Mouse (Mus musculus) liver, embryonic 14.5 days (tissue): ENCODE measurements around the gene Clic6. TPM values are rescaled to one million over a fixed set of nuclear protein-coding genes. Genes with fewer than 3 reads are reported as not detected.

Experiments used
- ATAC-seq: fragments of 200-750 bp; cut with Nextera tagmentation; 2 replicates; pipeline ENCODE4 v1.8.0; 2017; ENCODE audit warnings: moderate number of reproducible peaks, mild to moderate bottlenecking, moderate library complexity; ENCODE audit not compliant: insufficient read depth
- DNase-seq, 3 experiments: peaks; one replicate each; pipeline ENCODE4 v3.0.0-alpha.2; 2012 to 2013; ENCODE audit warnings: low read depth in 3 of 3, low spot score in 3 of 3
- H3K27ac ChIP-seq: fragments of 300-500 bp; sonication (generic); 2 replicates; pipeline ENCODE4 v1.5.1; 2014; ENCODE audit warnings: moderate library complexity, mild to moderate bottlenecking, control low read depth, inconsistent platforms
- H3K27me3 ChIP-seq: fragments of 300-500 bp; sonication (generic); 2 replicates; pipeline ENCODE4 v1.6.1; 2014; ENCODE audit warnings: mild to moderate bottlenecking, low read length, moderate library complexity; ENCODE audit not compliant: control insufficient read depth, insufficient read depth
- H3K36me3 ChIP-seq: fragments of 300-500 bp; sonication (generic); replicated peaks from 2 replicates; pipeline ENCODE4 v1.6.1; 2014; ENCODE audit warnings: low read depth; ENCODE audit not compliant: control insufficient read depth, insufficient read depth
- H3K4me1 ChIP-seq, 2 experiments: fragments of 200-500 bp in 1 of 2; fragments of 300-500 bp in 1 of 2; sonication (generic) in 1 of 2; replicated peaks; 2 replicates each; pipeline ENCODE4 v1.6.1; 2012 to 2014; ENCODE audit warnings: antibody characterized with exemption in 1 of 2, inconsistent platforms in 1 of 2, low read length in 1 of 2; ENCODE audit not compliant: control insufficient read depth in 2 of 2, insufficient read depth in 2 of 2
- H3K4me2 ChIP-seq: fragments of 300-500 bp; sonication (generic); 2 replicates; pipeline ENCODE4 v1.6.1; 2014; ENCODE audit warnings: low read depth, mild to moderate bottlenecking, control low read depth, moderate library complexity
- H3K4me3 ChIP-seq, 2 experiments: fragments of 200-500 bp in 1 of 2; fragments of 300-500 bp in 1 of 2; sonication (generic) in 1 of 2; 2 replicates each; pipeline ENCODE4 v1.5.1; 2012 to 2014; ENCODE audit warnings: low read depth in 2 of 2, low read length in 2 of 2, mild to moderate bottlenecking in 2 of 2, control low read depth in 1 of 2, inconsistent platforms in 1 of 2, moderate library complexity in 1 of 2; ENCODE audit not compliant: insufficient read depth in 1 of 2
- H3K9ac ChIP-seq: fragments of 300-500 bp; sonication (generic); replicated peaks from 2 replicates; pipeline ENCODE4 v1.6.1; 2014; ENCODE audit warnings: mild to moderate bottlenecking, control low read depth, moderate library complexity
- H3K9me3 ChIP-seq: fragments of 300-500 bp; sonication (generic); 2 replicates; pipeline ENCODE4 v1.6.1; 2016; ENCODE audit warnings: low read length, mixed read lengths; ENCODE audit not compliant: control insufficient read depth
- CTCF ChIP-seq: IDR thresholded peaks from 2 replicates; pipeline ENCODE4 v1.5.1; 2016; ENCODE audit warnings: antibody characterized with exemption, low read depth, control low read depth
- EP300 ChIP-seq: IDR thresholded peaks from 2 replicates; pipeline ENCODE4 v1.6.1; 2016; ENCODE audit warnings: antibody characterized with exemption, low read depth
- WGBS: fragments of 180-500 bp; shearing (Covaris S2); extraction: QIAGEN DNeasy Blood & Tissue Kit; methylation state at CpG from one replicate; pipeline ENCODE4 v1.1.7; 2014; ENCODE audit not compliant: insufficient replicate concordance; 5-methylcytosine and 5-hydroxymethylcytosine counted together
- polyA plus RNA-seq, 2 experiments: library from polyadenylated mRNA; depleted of rRNA in 1 of 2; stranded (reverse) in 1 of 2; unstranded in 1 of 2; fragments of >200 nt; fragmentation: Nextera tagmentation in 1 of 2; extraction: Ambion mirVana in 1 of 2; gene quantifications; 2 replicates each; pipeline versions ENCODE4 v1.2.1 to v1.2.3; 2012 to 2014

The Clic6 gene
- polyA plus RNA-seq, 2 experiments: 0.11 to 0.28 TPM

GRCm38 (mm10) chr16:92516139-92516538 is 30.6 kb downstream of the Clic6 start:
- TF ChIP-seq EP300: no peak
- TF ChIP-seq CTCF: no peak
- Histone ChIP-seq H3K9me3 (no peaks in the 10 kb centered on the region), H3K9ac (no peak overlapping the region), H3K4me2 (no peak overlapping the region), H3K4me3 (no peak overlapping the region), H3K4me1 (peaks cover 0 to 4% of the 10 kb centered on the region in 2 experiments; a peak in 1 of 4 replicates), H3K36me3 (no peaks in the 10 kb centered on the region), H3K27ac (no peak overlapping the region), H3K27me3 (no peaks in the 10 kb centered on the region)
- no peak for DNase-seq
- 73% methylated on average over 9 of the region's 9 CpGs for WGBS
- no peak for ATAC-seq

GRCm38 (mm10) chr16:92518718-92519117 is 33.2 kb downstream of the Clic6 start:
- TF ChIP-seq EP300: no peak
- no peak for TF ChIP-seq CTCF
- H3K4me2 ChIP-seq: no peak overlapping the region
- ATAC-seq: no peak
- no peak overlapping the region for H3K4me3 ChIP-seq
- no peaks in the 10 kb centered on the region for H3K9me3 ChIP-seq
- 61% methylated on average over 4 of the region's 4 CpGs for WGBS
- no peak overlapping the region for H3K9ac ChIP-seq
- H3K27ac ChIP-seq: no peak overlapping the region
- no peaks in the 10 kb centered on the region for H3K36me3 ChIP-seq
- H3K27me3 ChIP-seq: no peaks in the 10 kb centered on the region
- peaks cover 0 to 4% of the 10 kb centered on the region in 2 experiments; a peak in 1 of 4 replicates for H3K4me1 ChIP-seq
- no peak for DNase-seq

- Histone ChIP-seq H3K4me3 (no peak overlapping the region), H3K9me3 (no peaks in the 10 kb centered on the region), H3K9ac (no peak overlapping the region), H3K4me2 (no peak overlapping the region), H3K27me3 (no peaks in the 10 kb centered on the region), H3K27ac (no peak overlapping the region), H3K36me3 (no peaks in the 10 kb centered on the region), H3K4me1 (peaks cover 0 to 4% of the 10 kb centered on the region in 2 experiments; a peak in 1 of 4 replicates)
- ATAC-seq (no peak), DNase-seq (no peak)
- 26% methylated on average over 13 of the region's 13 CpGs for WGBS
- TF ChIP-seq CTCF (peak; percentile 63), EP300 (no peak)
Observed at GRCm38 (mm10) chr16:92519820-92520492, 34.4 kb downstream of the Clic6 start.

GRCm38 (mm10) chr16:92523351-92523750 is 37.8 kb downstream of the Clic6 start:
- H3K4me3 ChIP-seq: no peak overlapping the region
- no peak for ATAC-seq
- no peaks in the 10 kb centered on the region for H3K27me3 ChIP-seq
- no peak overlapping the region for H3K4me2 ChIP-seq
- DNase-seq: no peak
- H3K27ac ChIP-seq: no peak overlapping the region
- 58% methylated on average over 8 of the region's 8 CpGs for WGBS
- no peaks in the 10 kb centered on the region for H3K36me3 ChIP-seq
- no peak overlapping the region for H3K9ac ChIP-seq
- TF ChIP-seq EP300 (no peak), CTCF (no peak)
- H3K9me3 ChIP-seq: no peaks in the 10 kb centered on the region
- H3K4me1 ChIP-seq: peaks cover 0 to 3% of the 10 kb centered on the region in 2 experiments; a peak in 1 of 4 replicates

GRCm38 (mm10) chr16:92524651-92525050 is 39.1 kb downstream of the Clic6 start:
- no peak for DNase-seq
- Histone ChIP-seq H3K36me3 (no peaks in the 10 kb centered on the region), H3K27ac (no peak overlapping the region), H3K27me3 (no peaks in the 10 kb centered on the region), H3K4me2 (no peak overlapping the region), H3K4me3 (no peak overlapping the region), H3K9ac (no peak overlapping the region), H3K4me1 (no peaks in the 10 kb centered on the region; a peak in 1 of 4 replicates), H3K9me3 (no peaks in the 10 kb centered on the region)
- TF ChIP-seq CTCF (no peak), EP300 (no peak)
- no peak for ATAC-seq
- 47% methylated on average over 8 of the region's 8 CpGs for WGBS
